Mouse (Mus musculus): ENCODE data around the gene Tbpl1.

Tbpl1 gene

DNA sequence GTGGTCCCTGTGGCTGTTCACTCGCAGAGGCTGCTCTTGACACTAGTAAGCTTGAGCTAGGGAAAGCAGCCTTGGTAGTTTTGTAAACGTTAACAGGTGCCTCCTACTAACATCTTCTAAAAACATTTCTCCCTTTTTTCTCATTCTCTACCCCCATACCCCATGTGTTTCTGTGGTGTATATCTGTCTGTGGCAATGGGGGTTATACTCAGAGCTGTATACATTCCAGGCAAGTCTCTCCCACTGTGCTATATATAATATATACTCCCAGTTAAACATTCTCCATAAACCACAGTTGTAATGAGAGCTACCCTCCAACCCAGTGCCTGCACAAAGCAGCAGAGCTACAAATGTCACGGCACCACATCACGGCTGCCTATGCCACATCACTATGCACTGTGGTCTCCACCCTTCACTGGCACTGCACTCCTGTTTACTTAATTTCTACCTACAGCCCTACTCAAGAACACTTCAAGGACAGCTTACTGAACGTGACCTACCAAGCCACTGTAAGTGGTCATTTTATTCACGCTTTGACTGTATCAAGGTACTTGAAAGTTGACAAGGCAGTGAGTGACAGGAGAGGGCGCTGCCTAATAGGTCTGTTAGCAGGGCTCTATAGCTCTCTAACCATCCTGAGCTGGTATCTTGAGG is 23.4 kb downstream of the Tbpl1 start:
- DNase-seq (ENCODE audit: low spot score) = no peak

DNA sequence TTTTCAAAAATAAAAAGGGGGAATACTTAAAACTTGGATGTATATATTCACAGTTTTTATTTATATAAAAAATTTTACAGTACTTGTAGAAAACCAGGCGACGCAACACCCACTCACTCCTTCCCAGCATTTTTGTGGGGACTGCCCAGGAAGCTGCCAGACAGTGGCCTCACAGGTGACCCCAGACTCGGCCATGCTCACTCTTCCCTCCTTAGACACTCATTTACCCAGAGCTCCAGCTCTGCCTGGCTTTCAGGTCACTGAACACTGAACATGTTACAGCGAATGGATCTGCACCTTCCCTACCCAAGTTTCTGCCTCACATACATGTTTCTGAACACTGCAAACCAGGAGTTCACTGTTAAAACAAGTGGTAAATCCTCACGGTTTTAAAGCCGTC is 27.9 kb downstream of the Tbpl1 start:
- DNase-seq (ENCODE audit: low spot score) = no peak

DNA sequence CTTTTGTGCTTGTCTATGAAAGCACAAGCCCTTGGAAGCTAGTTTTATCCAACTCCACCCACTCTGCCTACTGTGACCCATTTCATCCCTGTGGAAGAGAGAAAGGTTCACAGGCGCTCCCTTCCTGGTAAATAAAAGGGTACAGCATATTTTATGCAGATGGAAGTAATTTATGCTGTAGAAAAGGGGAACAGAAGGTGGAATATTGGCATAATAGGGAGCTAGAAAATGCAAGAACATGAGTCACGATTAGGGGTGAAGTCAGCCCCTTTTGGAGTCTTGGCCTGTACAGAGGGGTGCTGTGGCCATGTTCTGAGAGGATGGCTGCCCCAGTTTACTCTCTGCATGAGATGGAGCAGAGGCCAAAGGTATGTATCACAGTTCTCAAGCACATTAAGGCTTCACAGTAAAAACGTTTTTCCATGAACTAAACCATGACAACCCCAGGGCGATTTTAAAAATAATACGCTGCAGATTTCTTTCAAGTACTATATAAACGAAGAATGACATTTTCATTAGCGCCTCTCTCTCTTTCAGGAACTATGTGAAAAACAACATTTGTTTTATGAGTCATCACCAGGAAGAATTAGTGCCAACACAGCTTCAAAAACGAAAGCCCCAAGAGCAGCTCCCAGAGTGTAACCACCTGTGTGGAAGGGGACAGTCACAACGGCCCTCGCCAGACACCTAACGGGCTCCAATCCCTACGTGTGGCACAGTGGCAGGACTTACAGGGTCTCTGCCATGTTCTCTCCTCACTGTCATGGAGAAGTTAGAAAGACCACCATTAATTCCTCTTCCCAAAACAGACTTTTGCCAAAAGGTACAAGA is 30.0 kb downstream of the Tbpl1 start:
- no peak for DNase-seq (ENCODE audit: low spot score)

DNA sequence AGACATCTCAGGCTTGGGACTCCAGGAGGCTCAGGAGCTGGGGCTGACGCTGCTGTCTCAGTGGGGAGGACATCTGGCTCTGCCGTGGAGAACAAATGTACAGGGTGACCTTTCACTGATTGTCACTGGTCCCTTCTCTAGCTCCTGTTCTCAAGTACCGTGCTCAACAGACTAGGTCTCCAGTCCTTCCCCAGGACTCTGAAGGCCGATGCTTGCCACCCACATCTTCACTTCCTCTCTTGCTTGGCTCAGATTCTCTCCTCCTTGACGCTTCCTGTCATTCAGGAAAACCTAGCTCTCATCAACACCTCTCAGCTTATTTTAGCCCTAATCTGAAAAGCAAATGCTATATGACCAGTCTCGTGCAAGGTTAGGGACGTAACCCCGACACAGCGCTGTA is 31.0 kb downstream of the Tbpl1 start:
- no peak for DNase-seq (ENCODE audit: low spot score)

DNA sequence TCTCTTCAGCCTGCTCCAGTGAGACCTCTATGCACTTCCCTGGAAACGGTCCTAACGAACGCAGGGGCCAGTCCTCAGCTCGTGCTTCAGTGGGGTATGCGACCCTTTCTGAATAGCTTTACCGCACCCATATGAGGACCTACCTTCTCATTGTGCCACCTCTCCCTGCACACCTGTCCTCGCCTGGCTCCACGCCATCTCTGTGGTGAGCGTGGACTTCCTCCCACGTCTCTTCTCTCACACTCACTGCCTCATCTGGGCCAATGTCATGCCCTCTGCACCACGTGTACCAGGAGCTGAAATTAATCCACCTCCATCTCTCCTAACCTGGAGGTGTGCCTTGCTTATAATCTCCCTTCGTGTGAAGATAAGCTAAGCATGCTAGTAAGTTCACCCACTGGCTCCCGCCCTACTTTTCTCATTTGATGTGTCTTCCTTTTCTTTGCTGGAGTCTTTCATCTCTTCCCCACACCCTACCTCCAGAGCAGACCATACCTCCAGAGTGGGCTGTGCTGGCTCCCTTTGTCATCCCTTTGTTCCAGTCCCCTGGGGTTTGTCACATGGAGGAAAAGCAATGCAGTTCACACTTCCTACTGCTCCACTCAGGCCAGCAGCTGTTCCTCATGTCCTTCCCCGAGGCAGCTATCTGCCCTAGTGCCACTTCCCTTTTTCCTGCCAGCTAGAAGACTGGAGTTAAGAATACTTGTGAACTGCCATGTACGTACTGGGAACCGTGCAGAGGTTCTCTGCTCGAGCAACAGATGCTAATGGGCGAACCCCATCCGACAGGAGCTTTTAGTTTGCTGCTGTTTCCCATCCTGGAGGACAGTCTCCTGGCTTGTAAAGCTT is 32.0 kb downstream of the Tbpl1 start:
- DNase-seq (ENCODE audit: low spot score) = no peak

DNA sequence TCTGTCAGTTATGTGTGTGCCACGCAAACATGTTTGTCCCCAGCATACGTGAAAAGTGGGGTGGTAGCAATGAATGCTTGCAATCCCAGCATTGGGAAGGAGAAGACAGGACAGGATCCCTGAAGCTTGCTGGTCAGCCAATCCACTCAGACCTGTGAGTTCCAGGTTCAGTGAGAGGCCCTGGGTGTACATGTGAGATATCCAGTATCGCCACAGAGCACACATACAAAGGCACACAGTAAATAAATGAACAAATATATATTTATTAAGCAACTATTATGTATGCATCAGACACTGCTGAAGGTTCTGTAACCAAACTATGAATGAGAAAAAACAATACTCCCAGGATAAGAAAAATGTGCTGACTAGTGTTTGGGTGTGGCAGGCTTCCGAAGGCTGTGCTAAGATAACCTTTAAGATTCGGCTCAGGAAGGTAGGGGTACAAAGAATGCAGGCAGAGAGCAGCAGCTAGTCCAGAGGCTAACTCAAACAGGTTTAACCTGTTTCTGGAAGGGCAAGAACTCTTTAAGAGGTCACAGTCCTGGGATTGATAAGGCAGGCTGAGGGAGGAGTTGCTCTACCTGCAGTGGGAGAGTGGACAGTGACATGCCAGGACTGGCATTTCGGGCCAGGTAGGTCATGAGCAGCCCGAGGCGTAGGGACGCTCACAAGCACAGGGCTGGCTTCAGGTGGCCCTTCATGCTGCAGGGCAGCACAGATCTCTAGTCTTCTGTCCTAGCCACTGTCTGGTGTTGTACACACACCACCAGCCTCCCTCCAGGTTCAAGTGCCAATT is 33.4 kb downstream of the Tbpl1 start:
- DNase-seq (ENCODE audit: low spot score) = no peak

DNA sequence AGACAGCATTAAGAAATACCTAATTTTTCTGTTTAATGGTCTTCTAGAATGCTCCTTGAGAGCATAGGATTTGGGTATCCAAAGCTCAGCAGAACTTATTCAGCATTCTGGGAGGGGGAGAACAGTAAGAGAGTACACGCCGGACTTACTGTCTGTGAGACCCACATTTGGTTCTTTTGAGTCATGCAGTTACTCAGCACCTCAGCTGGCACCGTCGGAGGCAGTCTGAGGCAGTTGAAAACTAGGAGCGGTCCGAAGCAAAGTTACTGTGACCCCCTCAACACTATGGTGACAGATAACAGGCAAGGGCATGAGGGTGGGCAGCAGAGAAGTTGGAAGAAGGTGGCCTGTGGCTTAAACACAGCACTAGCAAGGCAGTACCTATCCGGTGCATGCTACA is 34.9 kb downstream of the Tbpl1 start:
- DNase-seq (ENCODE audit: low spot score) = no peak

DNA sequence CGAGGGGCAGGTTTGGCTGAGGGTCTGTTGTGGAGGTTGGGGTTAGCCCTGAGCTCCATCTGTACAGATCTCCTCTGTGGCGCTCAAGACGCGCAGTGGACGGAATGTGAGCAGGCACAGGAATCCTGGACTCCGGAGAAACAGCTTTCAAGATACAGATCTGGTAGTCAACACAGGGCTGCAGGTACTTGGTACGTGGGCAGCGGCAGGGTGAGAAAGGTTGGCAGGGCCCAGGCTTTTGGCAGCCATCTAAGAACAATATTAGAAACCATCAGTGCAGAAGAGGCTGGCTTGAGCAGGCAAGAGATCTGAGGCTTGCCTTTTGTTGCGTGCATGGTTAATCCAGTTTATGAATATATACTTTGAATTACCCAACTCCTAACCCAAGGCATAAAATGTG is 35.5 kb downstream of the Tbpl1 start:
- DNase-seq (ENCODE audit: low spot score) = no peak

DNA sequence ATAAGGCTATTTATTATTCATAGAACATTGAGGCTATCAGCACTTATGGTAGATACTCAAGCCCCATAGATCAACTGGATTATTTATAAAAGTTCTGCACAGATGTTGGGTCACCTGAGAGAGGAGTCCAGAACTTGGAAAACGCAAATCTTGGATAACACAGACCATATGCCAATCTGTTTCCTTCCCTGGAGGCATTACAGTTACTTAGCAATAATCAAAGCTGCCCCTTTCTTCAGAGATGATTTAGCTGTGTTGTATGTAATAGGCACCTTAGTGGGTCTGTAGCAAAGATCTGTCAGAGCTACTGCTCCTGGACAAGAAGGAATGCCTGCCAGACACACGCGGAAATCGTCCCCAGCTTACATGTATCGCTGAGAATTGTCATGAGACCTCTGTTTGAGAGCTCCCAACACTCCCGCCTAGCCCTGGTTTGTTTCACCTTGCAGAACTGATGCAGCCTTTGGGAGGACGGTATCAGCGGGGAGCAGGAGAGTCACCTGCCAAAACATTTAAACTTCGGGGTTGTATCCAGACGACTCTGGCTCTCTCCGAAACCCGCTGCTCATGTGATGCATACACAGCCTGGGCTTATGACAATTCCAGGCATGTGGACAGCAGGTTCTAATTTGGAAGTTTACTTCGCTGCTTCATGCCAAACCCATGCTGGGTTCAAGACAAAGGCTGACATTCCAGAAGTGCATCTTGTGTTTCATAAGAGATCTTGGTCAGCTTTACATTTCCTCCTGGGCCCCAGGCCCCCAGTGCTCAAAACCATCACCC is 55.7 kb downstream of the Tbpl1 start:
- no peak for DNase-seq (ENCODE audit: low spot score)

DNA sequence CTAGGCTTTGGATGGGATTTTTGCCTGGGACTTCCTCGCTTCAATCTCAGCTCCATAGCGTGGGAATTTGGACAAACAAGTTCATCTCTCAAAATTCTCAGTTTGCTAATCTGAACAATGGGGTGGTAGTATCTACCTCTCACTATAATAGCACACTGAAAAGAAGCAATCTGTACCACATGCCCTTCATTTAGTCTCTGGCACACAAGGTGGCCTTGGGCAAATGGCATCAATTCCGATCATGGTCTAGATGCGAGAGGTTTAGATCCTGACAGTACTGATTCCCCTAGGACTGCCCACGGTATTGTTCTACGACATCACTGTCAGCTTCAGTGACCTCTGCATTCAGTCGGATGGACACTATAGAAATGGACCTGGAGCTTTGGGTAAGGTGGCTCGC is 57.6 kb downstream of the Tbpl1 start:
- no peak for DNase-seq (ENCODE audit: low spot score)

DNA sequence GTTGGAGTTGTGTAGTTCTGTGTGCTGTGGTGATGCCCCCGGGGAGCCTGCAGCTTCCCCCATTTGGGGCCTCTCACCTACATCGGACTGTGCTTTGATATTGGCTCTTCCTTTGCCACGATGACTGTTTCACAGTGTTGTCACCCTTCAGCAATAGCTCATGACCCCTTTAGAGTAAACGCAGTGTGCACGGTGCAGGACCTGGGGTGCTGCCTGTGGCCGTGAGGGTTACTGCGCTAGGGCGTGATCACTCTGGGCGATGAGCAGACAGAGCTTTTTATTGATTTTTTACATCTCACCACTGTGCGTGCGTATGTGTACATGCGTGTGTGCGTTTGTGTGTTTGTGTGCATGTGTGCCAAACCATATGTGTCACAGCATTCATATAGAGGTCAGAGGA is 63.2 kb downstream of the Tbpl1 start:
- no peak for DNase-seq (ENCODE audit: low spot score)

DNA sequence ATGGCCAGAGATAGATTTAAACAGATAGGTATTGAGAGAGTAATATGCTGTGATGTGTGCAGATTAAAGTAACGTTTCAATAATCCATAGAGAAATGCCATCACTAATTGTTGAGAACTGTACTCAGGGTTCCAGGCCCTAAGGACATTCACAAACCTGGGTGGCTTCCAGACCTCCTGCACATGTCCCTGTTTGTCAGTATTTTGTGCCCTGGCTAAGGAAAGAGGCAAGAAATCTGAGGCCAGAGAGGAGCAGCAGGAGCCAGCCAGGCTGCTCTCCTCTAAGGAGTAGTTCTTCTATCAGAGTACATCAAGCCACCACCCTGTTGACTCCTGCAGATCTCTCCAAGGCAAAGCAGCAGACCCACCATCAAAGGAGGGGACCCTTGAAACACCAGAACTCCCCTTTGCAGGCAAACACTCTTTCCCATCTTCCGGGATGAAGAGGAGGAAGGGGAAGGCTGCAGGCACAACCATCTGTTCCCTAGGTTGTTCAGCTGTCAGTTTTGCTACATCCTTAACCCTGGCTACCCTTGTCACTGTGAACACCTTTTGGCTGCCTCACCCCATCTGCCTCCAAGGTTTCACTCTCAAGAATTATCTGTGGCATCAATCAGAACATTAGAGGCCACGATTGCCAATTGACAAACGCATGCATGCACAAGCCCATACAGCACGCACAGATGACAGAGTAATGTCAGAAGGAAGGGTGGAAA is 71.3 kb downstream of the Tbpl1 start:
- DNase-seq (ENCODE audit: low spot score) = no peak

DNA sequence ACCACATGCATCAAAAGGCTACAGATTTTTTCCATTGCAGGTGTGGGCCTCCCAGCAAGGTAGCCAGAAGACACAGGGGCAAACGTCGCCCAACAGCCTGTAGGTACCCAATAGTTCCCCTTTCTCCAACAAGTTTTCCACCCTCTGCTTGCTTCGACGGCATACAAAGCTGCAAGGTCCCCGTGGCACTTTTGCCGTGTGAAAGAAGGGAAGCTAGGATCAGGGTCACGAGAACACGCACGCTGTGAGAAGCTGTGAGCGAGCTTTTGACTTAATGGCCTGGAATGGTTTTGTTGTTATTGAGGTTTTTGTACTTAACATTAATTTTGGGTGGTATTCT is 72.4 kb downstream of the Tbpl1 start:
- no peak for DNase-seq (ENCODE audit: low spot score)

DNA sequence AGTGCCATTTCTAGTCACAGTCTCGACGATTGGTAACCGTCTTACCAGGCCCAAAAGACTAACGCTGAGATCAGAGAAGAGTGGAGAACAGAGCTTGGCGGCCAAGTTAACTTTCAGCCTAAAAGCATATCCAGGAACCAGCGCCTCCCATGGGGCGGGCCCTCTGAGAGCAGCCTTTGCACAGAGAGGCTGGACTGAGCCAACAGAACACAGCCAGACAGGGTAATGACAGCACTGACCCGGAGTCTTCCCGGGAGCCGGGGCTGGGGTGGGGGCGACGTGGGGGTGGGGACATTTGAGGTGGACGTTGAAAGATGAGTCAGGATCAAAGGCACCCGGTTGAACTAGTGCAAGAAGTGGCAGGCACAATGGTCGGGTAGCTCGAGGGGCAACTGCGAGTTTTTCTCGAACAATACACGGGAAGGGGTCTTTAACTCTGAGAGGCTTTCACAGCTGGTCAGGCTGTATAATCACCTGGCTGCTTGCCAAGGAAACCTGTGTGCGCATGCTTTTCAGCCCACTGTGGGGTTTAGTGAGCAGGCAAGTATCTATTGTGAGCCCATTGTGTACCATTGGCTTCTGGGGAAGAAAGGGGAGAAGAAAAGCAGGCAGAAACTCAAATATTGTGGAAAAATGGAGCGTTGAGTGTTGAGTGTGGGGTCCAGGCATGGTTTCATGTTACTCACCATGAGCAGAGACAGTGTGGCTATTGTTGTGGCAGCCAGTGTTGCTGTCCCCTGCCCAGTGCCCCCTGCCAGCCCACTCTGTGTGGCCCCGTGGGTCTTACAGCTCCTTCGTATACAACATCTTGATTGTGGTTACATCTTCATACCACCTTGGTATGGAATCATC is 73.0 kb downstream of the Tbpl1 start:
- peak; percentile 69 for DNase-seq (ENCODE audit: low spot score)

Measured in retina, embryonic 14.5 days (tissue).